Mouse (Mus musculus): ENCODE measurements around the gene Gpr137b.

DNA sequence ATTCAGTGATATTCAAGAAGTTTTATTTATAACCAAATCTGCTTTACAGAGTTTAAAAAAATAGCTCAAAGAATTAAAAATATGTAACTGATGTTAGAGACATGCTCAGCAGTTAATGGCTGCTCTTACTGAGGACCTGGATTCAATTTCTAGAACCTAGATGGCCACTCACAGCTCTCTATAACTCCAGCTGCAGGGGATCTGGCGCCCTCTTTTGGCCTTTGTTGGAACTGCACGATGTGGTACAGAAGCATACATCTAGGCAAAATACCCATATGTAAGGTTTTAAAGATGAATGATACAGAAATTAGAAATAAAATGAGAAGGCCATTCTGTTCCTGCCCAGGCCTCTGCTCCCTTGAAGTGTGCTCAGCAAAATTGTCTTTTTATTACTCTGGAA is 64.9 kb downstream of the Gpr137b start:
- peak; percentile 78 for TF ChIP-seq CTCF (IDR thresholded peaks at IDR 0.05; ENCODE audit: low read depth)
- TF ChIP-seq EP300 (IDR thresholded peaks at IDR 0.05; ENCODE audit: low read depth) = no peak

Data from liver, postnatal 0 days (tissue).